Mouse (Mus musculus): ENCODE data around the gene Csnk1d. TPM values are rescaled to one million over a fixed set of nuclear protein-coding genes. Genes with fewer than 3 reads are reported as not detected.

The Csnk1d gene
- polyA plus RNA-seq, 1 experiment from 2014 or later, result 71.4 TPM

DNA sequence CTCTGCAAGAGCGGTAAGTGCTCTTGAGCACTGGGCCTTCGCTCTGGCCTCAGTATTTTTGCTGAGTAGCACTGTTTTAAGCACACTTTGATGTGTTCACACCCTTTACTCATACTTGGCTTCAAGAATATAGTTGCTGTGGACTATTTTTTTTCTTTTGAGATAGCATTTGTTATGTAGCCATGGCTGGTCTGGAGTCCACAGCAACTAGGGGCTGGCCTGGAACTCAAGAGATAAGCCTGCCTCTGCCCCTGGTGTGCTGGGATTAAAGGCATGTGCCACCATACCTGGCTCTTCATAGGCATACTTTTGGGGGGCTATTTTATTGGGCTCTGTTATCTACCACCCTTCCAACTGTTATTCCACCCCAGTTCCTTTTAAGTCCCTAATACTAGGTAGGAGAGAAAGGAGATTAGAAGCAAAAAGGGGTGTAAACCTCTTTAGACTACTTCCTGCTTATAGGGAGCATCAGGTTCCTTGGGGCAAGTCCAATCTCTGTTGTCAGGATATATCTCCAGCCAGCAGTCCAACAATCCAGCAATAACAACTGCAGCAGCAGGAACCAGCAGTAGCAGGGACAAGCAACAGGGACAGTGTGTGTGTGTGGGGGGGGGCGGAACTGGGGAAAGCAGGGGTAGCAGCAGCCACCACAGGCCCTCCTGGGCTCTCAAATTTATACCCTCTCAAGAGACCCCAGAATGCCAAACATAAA lies 19.1 kb upstream of the Csnk1d start:
- Histone ChIP-seq H3K4me2 (no peak overlapping the region), H3K9me3 (no peaks in the 10 kb centered on the region), H3K4me1 (peaks cover 12% of the 10 kb centered on the region; the same call in 1 of the 2 replicates), H3K9ac (no peak overlapping the region), H3K4me3 (no peak overlapping the region), H3K27ac (replicated peaks) (no peak overlapping the region), H3K27me3 (replicated peaks) (no peaks in the 10 kb centered on the region), H3K36me3 (no peaks in the 10 kb centered on the region)
- WGBS, result 93% methylated on average over 3 of the region's 3 CpGs
- no peak for ATAC-seq (ENCODE audit: extremely low read depth, insufficient number of reproducible peaks, low FRiP score, low TSS enrichment)

DNA sequence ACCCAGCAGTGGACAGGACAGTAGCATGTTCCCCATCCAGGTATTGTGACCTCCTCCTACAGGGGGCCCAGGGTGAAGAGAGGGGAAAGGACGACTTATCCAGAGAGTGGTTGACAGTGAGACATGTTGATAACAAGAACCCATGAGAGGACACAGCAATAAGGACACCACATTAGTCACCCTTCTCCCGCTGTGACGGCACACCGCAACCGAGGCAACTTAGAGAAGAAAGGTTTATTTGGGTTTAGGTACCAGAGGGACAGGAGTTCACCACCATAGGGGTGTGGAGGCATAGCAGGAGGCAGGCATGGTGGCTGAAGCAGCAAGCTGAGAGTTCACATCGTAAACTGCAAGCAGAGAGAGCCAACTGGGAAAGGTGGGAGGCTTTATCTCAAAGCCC lies 15.1 kb upstream of the Csnk1d start:
- WGBS, result 59% methylated on average over 6 of the region's 6 CpGs
- H3K9ac ChIP-seq, result no peak overlapping the region
- ATAC-seq (ENCODE audit: extremely low read depth, insufficient number of reproducible peaks, low FRiP score, low TSS enrichment), result no peak
- H3K4me3 ChIP-seq, result no peak overlapping the region
- peaks cover 11% of the 10 kb centered on the region for H3K4me1 ChIP-seq
- no peak overlapping the region for H3K27ac ChIP-seq (replicated peaks)
- H3K4me2 ChIP-seq, result no peak overlapping the region
- peaks cover 4% of the 10 kb centered on the region; the same call in 1 of the 2 replicates for H3K27me3 ChIP-seq (replicated peaks)
- H3K36me3 ChIP-seq, result no peaks in the 10 kb centered on the region
- H3K9me3 ChIP-seq, result no peaks in the 10 kb centered on the region

DNA sequence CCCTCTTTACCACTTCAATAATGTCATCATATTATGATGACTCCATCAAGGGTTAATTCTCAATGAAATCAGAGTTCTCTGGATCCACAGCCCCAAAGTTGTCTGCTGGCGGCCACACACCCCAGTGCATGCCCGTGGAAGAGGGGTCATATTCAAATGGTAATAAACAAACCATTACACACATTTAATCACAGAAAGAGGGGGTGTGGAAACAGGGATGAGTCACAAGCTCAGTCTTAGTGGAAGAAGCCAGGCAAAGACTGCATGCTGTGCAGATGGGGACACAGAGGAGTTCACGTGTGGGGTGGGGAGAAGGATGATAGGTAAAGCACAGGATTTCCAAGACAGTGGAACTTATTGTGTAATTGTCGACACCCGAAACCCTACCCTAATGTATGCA lies 13.2 kb upstream of the Csnk1d start:
- peaks cover 4% of the 10 kb centered on the region; the same call in 1 of the 2 replicates for H3K27me3 ChIP-seq (replicated peaks)
- ATAC-seq (ENCODE audit: extremely low read depth, insufficient number of reproducible peaks, low FRiP score, low TSS enrichment), result no peak
- no peak overlapping the region for H3K4me3 ChIP-seq
- no peak overlapping the region for H3K27ac ChIP-seq (replicated peaks)
- H3K9me3 ChIP-seq, result no peaks in the 10 kb centered on the region
- 62% methylated on average over 5 of the region's 5 CpGs for WGBS
- H3K36me3 ChIP-seq, result no peaks in the 10 kb centered on the region; the same call in none of the 2 replicates
- H3K4me1 ChIP-seq, result peaks cover 11% of the 10 kb centered on the region
- no peak overlapping the region for H3K9ac ChIP-seq
- no peak overlapping the region for H3K4me2 ChIP-seq

DNA sequence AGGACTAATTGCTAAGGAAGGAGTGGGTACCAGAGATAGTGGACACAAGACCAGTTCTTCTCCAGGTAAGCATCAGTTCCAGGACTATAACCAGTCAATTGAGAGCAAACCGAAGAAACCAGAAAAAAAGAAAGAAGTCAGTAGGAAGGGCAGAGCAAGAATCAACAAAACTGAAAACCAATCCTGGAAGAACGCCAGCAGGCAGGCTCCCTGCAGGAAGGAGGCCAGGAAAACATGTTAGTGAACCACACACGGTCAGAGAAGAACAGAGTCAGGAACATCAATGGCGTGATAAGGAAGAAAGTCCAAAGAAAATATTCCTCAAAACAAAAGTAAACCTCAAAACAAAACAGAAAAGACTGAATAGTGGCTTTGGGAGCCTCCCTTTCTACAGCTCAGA lies 10.8 kb upstream of the Csnk1d start:
- 52% methylated on average over 4 of the region's 4 CpGs for WGBS
- ATAC-seq (ENCODE audit: extremely low read depth, insufficient number of reproducible peaks, low FRiP score, low TSS enrichment), result no peak
- H3K9me3 ChIP-seq, result no peaks in the 10 kb centered on the region

DNA sequence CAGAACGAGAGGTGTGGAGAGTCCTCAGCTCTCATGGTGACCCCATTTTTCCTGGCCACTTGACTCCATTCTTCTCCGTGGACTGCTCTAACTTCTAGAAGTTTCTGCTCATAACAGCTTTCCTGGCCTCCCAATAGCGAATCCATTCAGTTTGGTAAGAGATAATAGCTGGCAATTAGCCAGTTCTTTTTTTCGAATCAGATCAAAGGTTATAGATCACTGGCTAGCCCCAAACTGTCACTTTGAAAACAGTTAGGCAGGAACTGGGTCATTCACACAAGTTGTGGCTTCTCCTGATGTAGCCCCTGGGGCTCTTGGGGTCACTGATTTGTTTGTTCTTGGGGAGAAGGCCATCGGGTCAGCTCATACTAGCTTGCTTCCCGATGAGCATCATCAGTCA lies 3.6 kb upstream of the Csnk1d start:
- Histone ChIP-seq H3K4me1 (peaks cover 34% of the 10 kb centered on the region), H3K9ac (no peak overlapping the region), H3K27ac (replicated peaks) (no peak overlapping the region), H3K27me3 (replicated peaks) (no peaks in the 10 kb centered on the region), H3K4me3 (no peak overlapping the region), H3K4me2 (no peak overlapping the region), H3K9me3 (no peaks in the 10 kb centered on the region), H3K36me3 (peaks cover 8% of the 10 kb centered on the region)
- WGBS, result 83% methylated on average over 6 of the region's 6 CpGs
- no peak for ATAC-seq (ENCODE audit: extremely low read depth, insufficient number of reproducible peaks, low FRiP score, low TSS enrichment)

More for the DNA sequence above, 10.8 kb upstream of the Csnk1d start:
- Histone ChIP-seq H3K4me1 (peaks cover 11% of the 10 kb centered on the region), H3K4me2 (no peak overlapping the region), H3K4me3 (no peak overlapping the region), H3K9ac (no peak overlapping the region), H3K27me3 (replicated peaks) (peaks cover 4% of the 10 kb centered on the region; the same call in 1 of the 2 replicates), H3K27ac (replicated peaks) (no peak overlapping the region), H3K36me3 (peaks cover 8% of the 10 kb centered on the region)

DNA sequence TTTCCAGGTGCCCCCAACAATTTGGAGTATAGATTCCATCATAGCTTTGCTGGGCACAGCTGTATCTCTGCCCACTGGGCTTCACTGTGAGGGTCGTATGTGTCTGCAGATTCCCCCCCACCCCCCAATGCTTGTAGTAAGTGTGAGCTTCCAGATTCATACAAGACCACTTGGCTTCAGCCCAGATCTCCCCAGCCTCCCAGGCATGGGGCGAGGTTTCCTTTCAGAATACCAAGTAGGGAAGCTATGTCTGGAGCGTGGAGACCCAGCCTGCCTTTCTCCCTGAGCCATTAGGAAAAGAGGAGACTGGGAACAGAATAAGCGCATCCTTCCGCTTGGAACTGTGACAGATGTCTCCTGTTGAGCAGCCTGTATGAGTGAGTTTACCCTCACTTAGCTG lies 2.5 kb upstream of the Csnk1d start:
- Histone ChIP-seq H3K27ac (replicated peaks) (no peak overlapping the region), H3K4me2 (no peak overlapping the region), H3K4me1 (peaks cover 46% of the 10 kb centered on the region), H3K27me3 (replicated peaks) (no peaks in the 10 kb centered on the region), H3K36me3 (peaks cover 4% of the 10 kb centered on the region), H3K9me3 (no peaks in the 10 kb centered on the region), H3K9ac (peak overlapping the region; percentile 19; the same call in 1 of the 2 replicates), H3K4me3 (no peak overlapping the region)
- WGBS, result 69% methylated on average over 5 of the region's 5 CpGs
- ATAC-seq (ENCODE audit: extremely low read depth, insufficient number of reproducible peaks, low FRiP score, low TSS enrichment), result no peak

DNA sequence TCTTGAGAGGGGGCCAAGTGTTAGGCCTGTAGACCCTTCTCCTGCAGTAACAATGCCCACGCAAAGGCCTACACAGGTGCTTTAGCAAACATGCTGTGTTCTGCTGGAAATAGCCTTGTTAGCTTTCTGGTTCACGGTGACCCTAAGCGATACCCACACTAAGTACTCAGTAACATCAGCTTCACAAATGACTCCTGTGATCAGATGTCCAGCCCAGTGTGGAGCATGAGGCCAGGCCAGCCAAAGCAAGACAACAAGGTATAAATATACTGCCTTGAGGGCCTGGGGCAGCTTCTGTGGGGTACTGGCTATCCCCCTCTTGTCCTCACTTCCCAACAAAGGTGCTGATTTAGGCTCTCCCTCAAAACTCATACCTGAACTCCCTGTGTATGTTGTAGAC lies 1.9 kb upstream of the Csnk1d start:
- Histone ChIP-seq H3K4me1 (peaks cover 51% of the 10 kb centered on the region), H3K27ac (replicated peaks) (no peak overlapping the region), H3K4me3 (no peak overlapping the region), H3K9me3 (no peaks in the 10 kb centered on the region), H3K27me3 (replicated peaks) (no peaks in the 10 kb centered on the region), H3K9ac (peak overlapping the region; percentile 100), H3K36me3 (peaks cover 2% of the 10 kb centered on the region), H3K4me2 (no peak overlapping the region)
- WGBS, result 94% methylated on average over 3 of the region's 3 CpGs
- ATAC-seq (ENCODE audit: extremely low read depth, insufficient number of reproducible peaks, low FRiP score, low TSS enrichment), result no peak

DNA sequence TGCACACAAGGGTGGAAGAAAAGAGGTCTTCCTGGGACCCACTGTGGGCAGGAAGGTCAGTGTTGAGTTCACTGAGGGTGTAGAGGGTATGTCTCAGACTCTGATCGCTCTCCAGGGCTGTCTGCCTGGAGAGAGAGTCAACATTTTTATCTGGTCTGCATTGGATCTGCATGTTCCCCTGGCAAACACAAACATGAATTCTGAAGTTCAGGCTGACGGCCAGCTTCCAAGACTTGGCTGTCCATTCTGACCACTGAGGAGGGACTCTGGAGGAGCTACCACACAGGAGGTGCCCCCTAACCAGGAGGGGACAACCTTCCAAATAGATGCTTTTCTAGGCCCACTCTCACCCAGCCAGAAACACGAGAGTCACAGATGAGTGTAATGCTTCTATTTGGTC lies 661 bp upstream of the Csnk1d start:
- Histone ChIP-seq H3K27ac (replicated peaks) (peak overlapping the region; percentile 98), H3K4me2 (peak overlapping the region; percentile 96), H3K9me3 (no peaks in the 10 kb centered on the region), H3K4me3 (peak overlapping the region; percentile 99), H3K9ac (peak overlapping the region; percentile 100), H3K4me1 (peaks cover 64% of the 10 kb centered on the region), H3K27me3 (replicated peaks) (no peaks in the 10 kb centered on the region), H3K36me3 (peaks cover 8% of the 10 kb centered on the region)
- ATAC-seq (ENCODE audit: extremely low read depth, insufficient number of reproducible peaks, low FRiP score, low TSS enrichment), result no peak
- WGBS, result 56% methylated on average over 3 of the region's 3 CpGs

DNA sequence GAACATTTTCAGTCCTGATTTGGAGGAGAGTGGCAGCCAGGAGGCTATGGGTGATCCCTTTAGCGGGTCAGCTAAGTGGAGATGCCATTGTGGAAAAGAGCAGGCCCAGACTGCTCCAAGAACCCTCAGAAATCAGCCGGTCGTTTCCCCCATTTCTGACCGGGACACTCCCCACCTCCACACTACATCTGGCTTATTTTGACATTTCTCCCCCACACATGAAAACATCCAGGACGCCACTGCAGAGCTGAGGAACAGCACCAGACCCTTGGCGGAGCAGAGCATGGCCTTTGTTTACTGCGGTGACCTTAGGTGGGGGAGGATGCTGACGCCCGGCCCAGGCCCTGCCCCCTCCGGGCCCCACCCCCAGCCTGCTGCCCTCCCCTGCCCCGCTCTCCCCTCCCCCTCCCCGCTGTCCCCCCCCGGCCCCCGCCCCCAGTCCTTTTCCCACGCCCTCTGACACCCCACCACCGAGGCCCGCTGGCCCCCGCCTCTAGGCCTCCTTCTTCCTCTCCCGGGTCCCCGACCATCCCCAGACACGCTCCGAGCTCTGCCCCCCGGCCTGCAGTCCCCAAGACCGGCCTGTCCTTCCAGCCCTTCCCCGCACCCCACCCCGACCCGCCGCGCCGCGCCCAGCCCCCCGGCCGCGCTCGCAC lies 876 bp downstream of the Csnk1d start:
- Histone ChIP-seq H3K9ac (peak overlapping the region; percentile 100), H3K4me2 (peak overlapping the region; percentile 96), H3K36me3 (peaks cover 23% of the 10 kb centered on the region), H3K9me3 (no peaks in the 10 kb centered on the region), H3K4me3 (peak overlapping the region; percentile 99), H3K27ac (replicated peaks) (peak overlapping the region; percentile 98), H3K27me3 (replicated peaks) (no peaks in the 10 kb centered on the region), H3K4me1 (peaks cover 72% of the 10 kb centered on the region)
- 2% methylated on average over 26 of the region's 35 CpGs for WGBS
- ATAC-seq (ENCODE audit: extremely low read depth, insufficient number of reproducible peaks, low FRiP score, low TSS enrichment), result peak; percentile 64

DNA sequence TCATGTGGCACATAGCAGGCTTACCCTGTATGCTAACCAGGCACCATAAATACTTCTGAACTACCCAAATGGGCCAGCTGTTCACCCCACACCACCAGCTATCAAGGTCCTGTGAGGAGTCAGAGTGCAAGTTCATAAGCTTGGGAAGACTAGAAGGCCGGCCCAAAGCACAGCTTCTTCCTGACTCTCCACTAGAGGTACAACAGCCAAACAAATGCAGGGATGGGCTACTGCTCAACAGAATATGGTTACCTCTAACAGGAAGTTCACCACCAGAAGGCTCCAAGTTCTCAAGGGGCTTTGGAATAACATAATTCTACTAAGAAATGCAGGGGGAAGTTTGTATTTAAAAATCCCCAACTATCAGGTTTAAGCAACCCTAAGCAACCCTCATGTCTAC lies 1.6 kb downstream of the Csnk1d start:
- Histone ChIP-seq H3K4me2 (peak overlapping the region; percentile 96), H3K27ac (replicated peaks) (peak overlapping the region; percentile 98), H3K27me3 (replicated peaks) (no peaks in the 10 kb centered on the region), H3K9me3 (no peaks in the 10 kb centered on the region), H3K4me1 (peaks cover 79% of the 10 kb centered on the region), H3K4me3 (peak overlapping the region; percentile 99), H3K9ac (peak overlapping the region; percentile 100), H3K36me3 (peaks cover 31% of the 10 kb centered on the region)
- WGBS, result 27% methylated on average over 1 of the region's 1 CpGs
- ATAC-seq (ENCODE audit: extremely low read depth, insufficient number of reproducible peaks, low FRiP score, low TSS enrichment), result no peak

DNA sequence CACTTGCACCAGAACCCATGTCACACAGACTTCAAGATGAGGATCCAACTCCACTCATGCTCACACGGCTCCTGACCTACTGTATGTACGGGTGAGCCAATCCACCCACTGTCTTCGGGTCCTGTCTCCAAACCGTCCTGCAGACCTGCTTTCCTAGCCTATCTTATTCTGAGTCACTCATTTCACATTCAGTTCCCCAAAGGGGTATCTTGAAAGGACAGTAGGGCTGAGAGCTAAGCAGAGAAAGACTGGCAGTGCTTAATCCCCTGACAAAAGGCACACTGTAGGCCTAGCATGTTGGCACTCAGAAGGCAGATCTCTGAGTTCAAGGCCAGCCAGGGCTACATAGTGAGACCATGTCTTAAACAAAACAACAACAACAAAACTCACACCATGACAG lies 2.7 kb downstream of the Csnk1d start:
- Histone ChIP-seq H3K9ac (peak overlapping the region; percentile 100; the same call in 1 of the 2 replicates), H3K4me1 (peaks cover 85% of the 10 kb centered on the region)

More for the DNA sequence above, 2.7 kb downstream of the Csnk1d start:
- H3K36me3 ChIP-seq, result peaks cover 40% of the 10 kb centered on the region
- peak overlapping the region; percentile 99 for H3K4me3 ChIP-seq
- H3K4me2 ChIP-seq, result peak overlapping the region; percentile 96
- H3K27me3 ChIP-seq (replicated peaks), result no peaks in the 10 kb centered on the region
- no peaks in the 10 kb centered on the region for H3K9me3 ChIP-seq
- WGBS, result 66% methylated on average over 4 of the region's 4 CpGs
- no peak for ATAC-seq (ENCODE audit: extremely low read depth, insufficient number of reproducible peaks, low FRiP score, low TSS enrichment)
- H3K27ac ChIP-seq (replicated peaks), result no peak overlapping the region
